Mouse (Mus musculus) midbrain, embryonic 16.5 days (tissue): ENCODE measurements at regions not wholly inside any gene's neighbourhood (a gene's known extent, or its start where the extent isn't known, plus 50 kb on each side); places are given as distances from the start of the nearest gene placed in this dataset.

Experiments used
- ATAC-seq: fragments of 200-750 bp; cut with Nextera tagmentation; 2 replicates; pipeline ENCODE4 v1.8.0; 2017; ENCODE audit warnings: moderate TSS enrichment
- H3K27ac ChIP-seq: fragments of 300-500 bp; sonication (generic); 2 replicates; pipeline ENCODE4 v1.5.1; 2014; ENCODE audit warnings: mild to moderate bottlenecking, low read length, mixed read lengths
- H3K27me3 ChIP-seq: fragments of 300-500 bp; sonication (generic); 2 replicates; pipeline ENCODE4 v1.6.1; 2014; ENCODE audit warnings: low read depth, low read length, mixed read lengths; ENCODE audit not compliant: control insufficient read depth, insufficient read depth
- H3K36me3 ChIP-seq: fragments of 300-500 bp; sonication (generic); 2 replicates; pipeline ENCODE4 v1.6.1; 2014; ENCODE audit warnings: mild to moderate bottlenecking, low read length, moderate library complexity, mixed read lengths; ENCODE audit not compliant: control insufficient read depth, insufficient read depth
- H3K4me1 ChIP-seq: fragments of 300-500 bp; sonication (generic); 2 replicates; pipeline ENCODE4 v1.6.1; 2014; ENCODE audit warnings: mild to moderate bottlenecking, low read length, mixed read lengths; ENCODE audit not compliant: control insufficient read depth, insufficient read depth
- H3K4me2 ChIP-seq: fragments of 300-500 bp; sonication (generic); 2 replicates; pipeline ENCODE4 v1.6.1; 2014; ENCODE audit warnings: mild to moderate bottlenecking, low read length, mixed read lengths
- H3K4me3 ChIP-seq: fragments of 300-500 bp; sonication (generic); 2 replicates; pipeline ENCODE4 v1.5.1; 2014; ENCODE audit warnings: low read depth, mild to moderate bottlenecking, low read length, moderate library complexity, mixed read lengths
- H3K9ac ChIP-seq: fragments of 300-500 bp; sonication (generic); 2 replicates; pipeline ENCODE4 v1.6.1; 2014; ENCODE audit warnings: low read depth, low read length, mixed read lengths
- H3K9me3 ChIP-seq: fragments of 300-500 bp; sonication (generic); replicated peaks from 2 replicates; pipeline ENCODE4 v1.6.1; 2014; ENCODE audit warnings: mild to moderate bottlenecking, low read length, mixed read lengths; ENCODE audit not compliant: control insufficient read depth, poor library complexity, severe bottlenecking
- WGBS: fragments of 180-500 bp; shearing (Covaris S2); extraction: QIAGEN DNeasy Blood & Tissue Kit; methylation state at CpG from one replicate; pipeline ENCODE4 v1.1.7; 2014; 5-methylcytosine and 5-hydroxymethylcytosine counted together

DNA sequence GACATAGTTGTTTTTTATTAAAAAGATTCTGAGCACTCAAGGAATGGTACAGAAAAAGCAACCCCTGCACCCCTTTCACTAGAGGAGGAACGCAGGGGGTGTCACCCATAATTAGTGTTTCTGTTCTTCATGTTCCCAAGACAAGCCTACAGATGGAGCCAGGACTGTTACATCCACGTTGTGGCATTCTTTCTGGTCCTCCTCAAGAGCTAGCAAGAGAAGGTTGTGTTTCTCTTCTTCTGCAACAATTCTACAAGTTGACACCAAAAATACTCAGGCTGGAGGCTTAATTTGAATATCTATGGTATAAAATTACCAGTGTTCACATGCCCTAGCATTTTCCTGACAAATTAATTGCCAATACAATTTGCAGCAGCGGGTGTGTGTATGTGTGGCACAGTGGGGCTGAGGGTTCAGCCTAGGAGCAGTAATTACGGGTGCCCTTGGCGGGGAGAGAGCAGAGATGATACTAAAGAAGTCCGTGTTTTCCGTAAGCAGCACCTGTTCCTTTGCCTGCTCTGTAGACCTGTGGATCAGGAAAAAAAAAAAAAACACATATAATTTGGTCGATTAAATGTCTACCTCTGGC is 98.4 kb upstream of the Cpne4 start:
- no peak overlapping the region for H3K27ac ChIP-seq
- no peak overlapping the region for H3K4me3 ChIP-seq
- H3K9me3 ChIP-seq, result no peaks in the 10 kb centered on the region
- no peak overlapping the region for H3K9ac ChIP-seq
- no peak overlapping the region for H3K4me2 ChIP-seq
- H3K27me3 ChIP-seq, result no peaks in the 10 kb centered on the region
- H3K36me3 ChIP-seq, result no peaks in the 10 kb centered on the region
- 75% methylated on average over 8 of the region's 8 CpGs for WGBS
- no peaks in the 10 kb centered on the region for H3K4me1 ChIP-seq
- ATAC-seq, result no peak

DNA sequence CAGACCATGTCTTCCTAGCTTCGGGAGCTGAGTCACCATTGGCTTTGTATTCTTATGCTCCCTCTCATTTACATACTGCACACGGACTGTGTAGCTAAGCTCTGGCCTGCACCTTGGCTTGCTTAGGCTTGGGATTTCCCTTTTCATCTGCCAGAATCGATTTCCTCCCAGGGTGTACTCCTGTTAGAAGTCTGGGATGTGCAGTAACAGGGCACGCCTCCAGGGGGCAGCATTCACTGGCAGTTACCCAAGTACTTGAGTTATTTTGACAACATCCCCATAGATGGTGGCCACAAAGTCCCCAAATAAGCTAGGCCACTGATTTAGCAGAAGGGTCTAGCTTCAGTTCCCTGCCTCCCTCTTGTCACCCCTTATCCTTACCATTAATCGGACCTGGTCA is 102.2 kb upstream of the Cpne4 start:
- H3K9me3 ChIP-seq, result no peaks in the 10 kb centered on the region
- no peak overlapping the region for H3K4me3 ChIP-seq
- WGBS, result 46% methylated on average over 5 of the region's 5 CpGs
- no peak overlapping the region for H3K4me2 ChIP-seq
- no peaks in the 10 kb centered on the region for H3K27me3 ChIP-seq
- no peaks in the 10 kb centered on the region for H3K4me1 ChIP-seq
- ATAC-seq, result no peak
- no peaks in the 10 kb centered on the region for H3K36me3 ChIP-seq
- no peak overlapping the region for H3K27ac ChIP-seq
- H3K9ac ChIP-seq, result no peak overlapping the region

DNA sequence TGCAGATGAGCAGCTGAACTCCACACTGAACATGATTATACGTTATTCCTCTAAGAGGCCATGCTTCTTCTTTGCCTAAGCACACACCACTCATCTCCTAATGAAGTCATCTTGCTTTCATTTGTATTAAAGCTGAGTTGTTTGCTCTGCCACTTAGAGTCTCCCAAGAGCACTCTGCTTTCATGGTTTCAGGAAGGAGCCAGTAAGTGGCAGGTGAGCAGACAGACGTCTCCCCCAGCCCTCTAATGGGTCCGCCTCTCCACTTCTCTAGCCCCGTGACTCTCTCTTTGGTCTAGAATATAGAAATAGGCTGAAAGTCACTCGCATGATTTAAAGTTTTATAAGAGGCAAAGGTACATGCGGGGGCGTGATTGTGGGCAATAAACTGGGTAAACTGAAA is 103.8 kb upstream of the Cpne4 start:
- Histone ChIP-seq H3K4me1 (no peaks in the 10 kb centered on the region), H3K27me3 (no peaks in the 10 kb centered on the region), H3K9me3 (no peaks in the 10 kb centered on the region)

DNA sequence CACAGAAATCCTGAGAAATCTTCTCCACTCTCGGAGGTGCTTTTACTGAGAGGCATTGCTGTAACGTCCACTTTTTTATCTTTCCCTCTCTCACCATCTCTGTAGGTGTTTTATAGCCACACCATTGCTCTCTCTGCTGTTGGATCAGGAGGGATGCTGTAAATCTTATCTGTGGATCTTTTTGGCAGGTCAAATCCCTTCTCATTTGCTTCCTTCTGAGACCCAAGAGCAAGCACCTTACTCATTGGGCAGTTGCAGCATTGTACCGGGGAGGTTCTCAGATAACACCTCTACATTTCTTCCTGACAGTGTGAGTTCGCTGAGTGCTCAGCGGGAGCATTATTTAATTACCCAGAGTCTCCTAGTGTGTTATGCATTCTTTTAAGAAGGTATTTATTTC is 75.5 kb upstream of the Acpp start:
- H3K4me1 ChIP-seq, result peaks cover 8% of the 10 kb centered on the region
- no peaks in the 10 kb centered on the region for H3K9me3 ChIP-seq
- H3K36me3 ChIP-seq, result no peaks in the 10 kb centered on the region
- no peak overlapping the region for H3K9ac ChIP-seq
- 56% methylated on average over 5 of the region's 5 CpGs for WGBS
- H3K4me3 ChIP-seq, result no peak overlapping the region
- no peak overlapping the region for H3K27ac ChIP-seq
- ATAC-seq, result no peak
- H3K27me3 ChIP-seq, result no peaks in the 10 kb centered on the region
- no peak overlapping the region for H3K4me2 ChIP-seq

More for the DNA sequence above, 103.8 kb upstream of the Cpne4 start:
- H3K36me3 ChIP-seq, result no peaks in the 10 kb centered on the region
- H3K4me2 ChIP-seq, result no peak overlapping the region
- H3K27ac ChIP-seq, result no peak overlapping the region
- no peak for ATAC-seq
- no peak overlapping the region for H3K4me3 ChIP-seq
- WGBS, result 74% methylated on average over 7 of the region's 7 CpGs
- no peak overlapping the region for H3K9ac ChIP-seq

DNA sequence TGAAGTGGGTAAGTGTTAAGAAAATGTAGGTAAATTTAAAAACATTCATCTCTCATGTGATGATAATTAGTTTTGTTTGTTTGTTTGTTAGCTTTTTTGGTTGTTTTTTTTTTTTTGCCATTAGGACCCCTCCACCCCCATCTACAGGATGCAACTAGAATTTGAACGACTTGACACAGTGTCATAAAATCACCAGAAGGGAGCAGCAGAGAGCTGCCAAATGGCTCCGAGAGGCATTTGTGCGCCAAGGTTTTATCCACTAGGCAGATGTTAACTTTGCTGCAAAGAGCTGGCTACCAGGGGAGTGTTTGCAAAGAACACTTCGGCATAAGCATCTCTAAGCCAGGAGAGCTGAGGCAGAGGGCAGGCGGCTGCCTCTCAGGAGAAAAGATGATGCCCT is 72.7 kb upstream of the Acpp start:
- Histone ChIP-seq H3K36me3 (no peaks in the 10 kb centered on the region), H3K9me3 (no peaks in the 10 kb centered on the region), H3K4me3 (no peak overlapping the region), H3K9ac (0 out of 2 replicates have a peak overlapping the region, but pooled peaks have one; percentile 14), H3K27me3 (no peaks in the 10 kb centered on the region), H3K4me2 (peak overlapping the region; percentile 71), H3K4me1 (peaks cover 12% of the 10 kb centered on the region), H3K27ac (no peak overlapping the region)
- WGBS, result 5% methylated on average over 5 of the region's 5 CpGs
- no peak for ATAC-seq

DNA sequence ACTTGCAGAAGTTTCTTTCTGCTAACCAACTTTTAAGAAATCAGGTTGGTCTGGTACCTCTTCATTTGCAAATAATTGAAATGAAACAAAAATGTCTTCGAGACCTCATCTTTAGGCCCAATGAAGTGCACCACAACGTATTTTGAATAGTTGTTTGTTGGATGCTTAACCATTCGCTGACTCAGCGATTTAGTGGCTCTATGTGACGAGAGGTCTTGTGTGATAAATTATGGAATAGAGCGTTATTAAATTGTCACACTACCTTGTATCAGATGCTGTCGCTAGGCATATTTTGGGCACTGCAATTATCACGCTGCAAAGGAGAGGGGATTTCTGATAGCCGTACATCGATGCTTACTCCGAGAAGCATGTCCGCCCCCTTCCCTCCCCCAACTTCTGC is 71.8 kb upstream of the Acpp start:
- Histone ChIP-seq H3K4me3 (peak overlapping the region; percentile 44), H3K36me3 (no peaks in the 10 kb centered on the region), H3K4me1 (peaks cover 12% of the 10 kb centered on the region), H3K27ac (no peak overlapping the region), H3K4me2 (peak overlapping the region; percentile 71), H3K9ac (no peak overlapping the region), H3K9me3 (no peaks in the 10 kb centered on the region), H3K27me3 (no peaks in the 10 kb centered on the region)
- 16% methylated on average over 12 of the region's 12 CpGs for WGBS
- ATAC-seq, result no peak

DNA sequence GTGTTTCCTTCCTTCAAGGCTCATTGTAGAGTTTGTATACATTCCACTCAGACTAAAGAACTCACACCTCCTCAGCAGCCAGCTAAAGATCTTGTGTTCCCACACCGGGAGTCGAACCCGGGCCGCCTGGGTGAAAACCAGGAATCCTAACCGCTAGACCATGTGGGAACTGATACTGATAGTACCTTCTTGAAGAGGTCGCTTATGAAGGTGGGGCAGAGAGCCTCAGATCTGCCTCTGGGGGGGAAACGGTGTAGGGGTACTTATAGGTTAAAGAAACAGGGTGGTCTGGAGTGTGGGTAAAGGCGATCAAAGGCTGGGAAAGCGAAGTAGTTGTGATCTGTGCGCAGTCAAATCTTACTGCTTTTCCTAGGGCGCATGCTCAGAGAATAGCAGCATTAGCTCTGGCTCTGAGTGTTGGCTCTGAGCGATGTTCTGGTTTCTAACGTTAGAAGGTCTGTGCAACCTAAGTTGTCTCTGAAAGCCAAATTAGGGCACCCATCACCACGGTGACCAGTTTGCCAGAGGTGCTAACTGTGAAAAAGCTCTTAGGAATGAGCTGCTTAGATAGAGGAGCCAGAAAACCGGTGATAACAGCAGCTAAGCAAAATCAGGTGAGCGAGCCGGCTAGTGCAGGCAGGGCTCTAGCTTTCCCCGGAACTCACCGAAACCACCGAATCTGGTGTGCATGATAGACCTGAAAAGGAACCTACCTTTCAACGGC is 71.2 kb upstream of the Acpp start:
- Histone ChIP-seq H3K4me3 (peak overlapping the region; percentile 44), H3K4me1 (peaks cover 12% of the 10 kb centered on the region), H3K9me3 (no peaks in the 10 kb centered on the region), H3K27ac (no peak overlapping the region), H3K27me3 (no peaks in the 10 kb centered on the region), H3K36me3 (no peaks in the 10 kb centered on the region), H3K4me2 (peak overlapping the region; percentile 71), H3K9ac (peak overlapping the region; percentile 46; the same call in 1 of the 2 replicates)
- WGBS, result 21% methylated on average over 21 of the region's 21 CpGs
- peak; percentile 58; the same call in 1 of the 2 replicates for ATAC-seq

DNA sequence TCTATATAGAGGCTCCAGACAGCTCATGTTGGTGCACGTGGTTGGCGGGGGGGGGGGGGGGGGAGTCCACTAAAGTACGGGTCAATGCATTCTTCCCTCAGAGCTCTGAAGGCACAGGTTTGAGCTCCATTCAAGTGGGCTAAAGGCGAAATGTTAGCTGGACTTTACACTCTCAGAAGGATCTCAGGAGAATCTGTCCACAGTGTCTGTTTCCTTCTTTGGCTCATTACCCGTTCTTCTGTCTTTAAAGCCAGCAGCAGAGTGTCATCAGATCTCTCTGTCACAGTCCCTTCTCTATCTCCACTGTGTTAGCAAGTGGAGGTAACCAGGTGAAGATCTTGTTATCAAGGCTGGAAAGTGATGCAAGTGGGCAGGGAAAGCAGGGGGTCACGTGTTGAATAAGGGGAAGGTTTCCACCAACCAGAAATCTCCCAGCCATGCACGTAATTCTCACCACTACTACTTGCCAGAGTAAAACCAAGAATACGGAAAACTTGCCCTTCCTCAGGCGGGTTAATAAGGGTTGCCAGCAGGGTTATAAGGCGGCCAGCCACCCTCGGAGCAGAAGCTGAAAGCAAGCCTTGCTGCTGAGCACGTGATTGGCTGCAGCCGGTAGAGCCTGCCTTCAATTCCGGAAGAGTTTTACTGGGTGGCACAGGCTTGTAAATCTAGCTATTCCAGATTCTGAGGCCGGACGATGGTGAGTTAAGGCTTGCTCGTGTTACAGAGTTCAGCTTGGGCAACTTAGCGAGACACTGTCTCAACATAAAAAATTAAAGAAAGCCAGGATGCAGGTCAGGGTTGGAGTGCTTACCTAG is 70.2 kb upstream of the Acpp start:
- no peaks in the 10 kb centered on the region for H3K36me3 ChIP-seq
- no peak overlapping the region for H3K9ac ChIP-seq
- no peaks in the 10 kb centered on the region for H3K9me3 ChIP-seq
- no peak for ATAC-seq
- peak overlapping the region; percentile 33 for H3K4me3 ChIP-seq
- H3K27ac ChIP-seq, result no peak overlapping the region
- H3K4me2 ChIP-seq, result peak overlapping the region; percentile 71
- H3K27me3 ChIP-seq, result no peaks in the 10 kb centered on the region
- WGBS, result 20% methylated on average over 17 of the region's 18 CpGs
- peaks cover 12% of the 10 kb centered on the region for H3K4me1 ChIP-seq

DNA sequence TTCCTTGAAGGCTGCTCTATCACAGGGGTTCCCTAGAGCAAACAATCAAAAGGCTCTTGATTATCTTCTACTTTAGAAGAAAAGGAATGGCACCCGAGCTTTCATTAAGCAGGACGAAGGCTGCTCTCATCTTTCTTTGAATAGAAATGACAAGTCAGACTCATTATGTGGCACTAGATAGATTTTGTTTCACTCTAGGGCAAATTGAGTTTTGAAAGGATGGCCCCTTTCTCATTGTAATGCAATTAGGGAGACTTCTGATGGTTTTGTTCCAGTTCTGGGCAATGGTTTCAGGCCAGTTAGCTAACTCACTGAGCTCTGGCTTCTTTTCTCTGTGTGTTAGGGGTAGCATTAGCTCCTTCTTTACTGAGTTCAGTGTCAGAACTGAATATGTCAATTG is 69.5 kb upstream of the Acpp start:
- Histone ChIP-seq H3K36me3 (no peaks in the 10 kb centered on the region), H3K27me3 (no peaks in the 10 kb centered on the region), H3K4me1 (peaks cover 12% of the 10 kb centered on the region), H3K27ac (no peak overlapping the region), H3K9ac (no peak overlapping the region), H3K4me2 (no peak overlapping the region), H3K4me3 (no peak overlapping the region), H3K9me3 (no peaks in the 10 kb centered on the region)
- WGBS, result 35% methylated on average over 2 of the region's 2 CpGs
- ATAC-seq, result no peak
